Mouse (Mus musculus) heart, embryonic 10.5 days (tissue): ENCODE measurements at regions not wholly inside any gene's neighbourhood (a gene's known extent, or its start where the extent isn't known, plus 50 kb on each side); places are given as distances from the start of the nearest gene placed in this dataset.

ENCODE experiments used
- DNase-seq: peaks from one replicate; pipeline ENCODE4 v3.0.0-alpha.2; 2017; ENCODE audit warnings: low spot score
- H3K27ac ChIP-seq: fragments of 300-500 bp; sonication (generic); 2 replicates; pipeline ENCODE4 v1.5.1; 2016; ENCODE audit warnings: mild to moderate bottlenecking
- H3K27me3 ChIP-seq: fragments of 300-500 bp; sonication (generic); 2 replicates; pipeline ENCODE4 v1.6.1; 2016; ENCODE audit warnings: mild to moderate bottlenecking; ENCODE audit not compliant: poor library complexity, insufficient read depth, severe bottlenecking
- H3K36me3 ChIP-seq: fragments of 300-500 bp; sonication (generic); 2 replicates; pipeline ENCODE4 v1.6.1; 2016; ENCODE audit warnings: mild to moderate bottlenecking, moderate library complexity
- H3K4me1 ChIP-seq: fragments of 300-500 bp; sonication (generic); 2 replicates; pipeline ENCODE4 v1.6.1; 2016; ENCODE audit warnings: mild to moderate bottlenecking
- H3K4me3 ChIP-seq: fragments of 300-500 bp; sonication (generic); 2 replicates; pipeline ENCODE4 v1.5.1; 2016; ENCODE audit warnings: mild to moderate bottlenecking, moderate library complexity
- H3K9me3 ChIP-seq: fragments of 300-500 bp; sonication (generic); 2 replicates; pipeline ENCODE4 v1.6.1; 2016; ENCODE audit warnings: mild to moderate bottlenecking, moderate library complexity
- WGBS: fragments of 180-500 bp; shearing (Covaris S2); methylation state at CpG from one replicate; pipeline ENCODE4 v1.1.7; 2016; 5-methylcytosine and 5-hydroxymethylcytosine counted together

DNA sequence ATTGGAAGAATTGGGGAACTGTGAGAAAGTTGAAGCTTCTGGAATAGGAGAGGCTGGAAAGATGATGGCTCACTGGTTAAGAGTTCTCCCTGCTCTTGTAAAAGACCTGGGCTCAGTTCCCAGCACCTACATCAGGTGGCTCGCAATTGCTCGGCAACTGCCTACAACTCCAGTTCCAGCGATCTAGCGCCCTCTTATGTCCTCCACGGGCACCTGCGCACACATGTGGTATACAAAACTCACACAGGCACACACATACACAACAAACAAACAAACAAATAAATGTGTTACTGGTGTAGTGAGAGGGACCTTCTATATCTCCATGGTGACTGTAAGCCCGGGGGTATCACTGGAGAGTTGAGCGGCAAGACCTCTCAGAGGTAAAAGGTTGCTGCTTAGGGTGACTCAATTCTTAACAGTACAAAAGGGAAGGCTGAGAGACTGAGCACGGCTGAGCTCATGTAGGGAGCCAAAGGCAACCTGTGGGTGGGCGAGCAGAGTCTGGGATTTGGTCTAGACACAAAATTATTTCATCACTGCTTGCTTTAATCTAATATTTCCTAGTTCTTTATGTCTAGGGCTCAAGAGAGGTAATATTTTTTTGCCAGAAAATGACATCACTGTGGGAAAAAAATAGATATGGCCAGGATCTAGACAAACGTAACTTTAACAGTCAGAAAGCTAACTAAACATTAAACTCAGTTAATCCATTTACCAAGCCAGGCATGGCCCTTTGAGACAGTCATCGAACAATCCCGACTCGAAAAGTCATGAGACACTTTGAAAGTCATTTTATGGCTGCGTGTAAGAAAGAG is 104.2 kb upstream of the Syt6 start:
- Histone ChIP-seq H3K9me3 (no peaks in the 10 kb centered on the region), H3K36me3 (no peaks in the 10 kb centered on the region), H3K4me3 (no peak overlapping the region), H3K27ac (no peak overlapping the region), H3K27me3 (no peaks in the 10 kb centered on the region), H3K4me1 (no peaks in the 10 kb centered on the region; the same call in 1 of the 2 replicates)
- 89% methylated on average over 15 of the region's 15 CpGs for WGBS
- no peak for DNase-seq

DNA sequence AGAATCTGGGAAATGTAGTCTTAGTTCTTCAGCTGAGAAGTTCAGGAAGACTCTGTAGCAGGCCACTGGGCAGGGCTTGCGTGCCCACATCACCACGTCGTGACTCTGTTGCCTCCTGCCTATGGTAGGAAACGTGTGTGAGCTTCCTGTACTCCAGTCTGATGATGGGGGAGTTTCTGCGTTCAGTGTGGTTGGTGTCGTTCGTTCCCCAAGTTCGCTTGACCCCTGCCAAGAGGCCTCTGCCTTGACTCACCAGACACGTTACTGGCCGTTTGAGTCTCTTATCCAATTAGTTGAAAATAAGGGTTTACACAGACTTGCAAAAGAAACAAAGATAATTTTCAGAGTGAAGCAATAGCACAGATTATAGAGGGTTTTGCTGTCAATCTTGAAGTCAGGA is 102.4 kb upstream of the Syt6 start:
- Histone ChIP-seq H3K27me3 (no peaks in the 10 kb centered on the region), H3K4me3 (no peak overlapping the region), H3K9me3 (no peaks in the 10 kb centered on the region), H3K27ac (no peak overlapping the region), H3K4me1 (no peaks in the 10 kb centered on the region; the same call in 1 of the 2 replicates), H3K36me3 (no peaks in the 10 kb centered on the region)
- DNase-seq, result no peak
- WGBS, result 62% methylated on average over 10 of the region's 10 CpGs

DNA sequence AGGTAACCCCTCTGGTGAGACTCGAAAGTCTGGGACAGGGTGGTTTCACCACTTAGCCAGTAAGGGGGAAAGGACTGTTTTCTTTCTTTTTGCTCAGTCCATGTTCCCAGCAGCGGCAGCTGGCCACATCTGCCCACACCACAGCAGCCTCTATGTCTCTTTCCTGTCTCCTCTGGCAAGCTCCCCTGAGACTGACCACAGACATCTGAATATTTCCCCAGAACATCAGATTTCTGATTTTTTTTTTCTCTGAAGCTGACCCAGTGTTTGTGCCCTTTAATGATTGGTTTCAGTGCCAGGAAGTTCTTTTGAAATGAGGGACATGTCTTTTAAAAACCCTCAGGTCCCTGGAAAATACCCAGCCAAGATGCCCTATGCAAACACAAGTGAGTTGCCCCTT is 101.7 kb upstream of the Syt6 start:
- H3K4me3 ChIP-seq, result no peak overlapping the region
- H3K27me3 ChIP-seq, result no peaks in the 10 kb centered on the region
- H3K27ac ChIP-seq, result no peak overlapping the region
- H3K4me1 ChIP-seq, result no peaks in the 10 kb centered on the region; the same call in 1 of the 2 replicates
- no peaks in the 10 kb centered on the region for H3K9me3 ChIP-seq
- DNase-seq, result no peak
- 55% methylated on average over 2 of the region's 2 CpGs for WGBS
- H3K36me3 ChIP-seq, result no peaks in the 10 kb centered on the region

DNA sequence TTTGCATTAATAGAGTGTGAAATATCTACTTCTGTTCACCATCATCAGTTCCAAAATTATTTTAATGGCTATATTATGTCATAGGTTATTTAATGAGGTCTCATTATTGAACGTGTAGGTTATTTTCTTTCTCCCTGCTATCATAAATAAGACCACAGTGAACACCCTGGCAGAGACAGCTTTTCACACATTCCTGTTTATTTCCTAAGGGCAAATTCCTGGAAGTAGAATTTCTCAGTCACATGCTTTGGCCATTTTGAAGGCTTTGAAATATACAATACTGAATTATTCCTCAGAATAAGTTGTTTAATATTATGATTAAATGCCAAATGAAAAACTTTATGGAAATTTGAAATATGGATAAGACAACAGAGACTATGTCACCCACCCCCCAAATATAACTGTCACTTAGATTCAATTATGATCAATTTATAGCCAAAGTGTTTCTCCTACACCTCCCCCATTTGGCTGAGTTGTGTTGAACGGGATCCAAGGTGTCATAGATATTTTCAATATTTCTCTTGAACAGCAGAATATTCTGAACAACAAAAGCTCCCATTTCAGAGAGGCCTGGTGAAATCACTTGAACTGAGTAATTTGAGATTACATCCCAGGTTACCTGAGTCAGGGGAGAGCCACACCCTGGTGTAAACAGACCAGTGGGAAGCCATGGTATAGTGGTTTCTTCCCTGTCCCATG is 95.0 kb upstream of the Syt6 start:
- 85% methylated on average over 2 of the region's 2 CpGs for WGBS

DNA sequence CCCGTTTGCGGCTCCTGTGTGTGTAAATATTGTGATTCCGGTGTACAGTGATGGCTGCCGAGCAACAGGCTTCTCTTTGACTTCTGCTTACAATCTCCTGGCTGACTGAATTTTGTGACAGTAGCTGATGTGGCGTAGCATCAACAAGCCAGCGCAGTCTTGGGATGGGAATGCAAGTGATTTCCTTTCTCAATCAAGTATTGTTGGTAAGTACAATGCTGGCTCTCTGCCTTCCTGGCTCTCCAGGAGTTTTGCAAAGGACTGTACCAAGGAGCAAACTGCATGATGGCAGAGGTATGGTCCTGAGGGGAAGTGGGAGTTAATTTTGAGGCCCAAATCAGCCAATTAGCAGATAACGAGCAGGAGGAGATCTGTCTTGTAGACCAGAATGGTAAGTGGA is 94.4 kb upstream of the Syt6 start:
- H3K27ac ChIP-seq, result no peak overlapping the region
- no peaks in the 10 kb centered on the region for H3K27me3 ChIP-seq
- no peak for DNase-seq
- H3K4me3 ChIP-seq, result no peak overlapping the region
- WGBS, result 77% methylated on average over 7 of the region's 7 CpGs
- H3K9me3 ChIP-seq, result no peaks in the 10 kb centered on the region
- no peaks in the 10 kb centered on the region for H3K36me3 ChIP-seq
- H3K4me1 ChIP-seq, result no peaks in the 10 kb centered on the region

More for the DNA sequence above, 95.0 kb upstream of the Syt6 start:
- no peaks in the 10 kb centered on the region for H3K27me3 ChIP-seq
- H3K27ac ChIP-seq, result no peak overlapping the region
- no peaks in the 10 kb centered on the region for H3K9me3 ChIP-seq
- H3K4me1 ChIP-seq, result no peaks in the 10 kb centered on the region
- no peak overlapping the region for H3K4me3 ChIP-seq
- no peak for DNase-seq
- H3K36me3 ChIP-seq, result no peaks in the 10 kb centered on the region

DNA sequence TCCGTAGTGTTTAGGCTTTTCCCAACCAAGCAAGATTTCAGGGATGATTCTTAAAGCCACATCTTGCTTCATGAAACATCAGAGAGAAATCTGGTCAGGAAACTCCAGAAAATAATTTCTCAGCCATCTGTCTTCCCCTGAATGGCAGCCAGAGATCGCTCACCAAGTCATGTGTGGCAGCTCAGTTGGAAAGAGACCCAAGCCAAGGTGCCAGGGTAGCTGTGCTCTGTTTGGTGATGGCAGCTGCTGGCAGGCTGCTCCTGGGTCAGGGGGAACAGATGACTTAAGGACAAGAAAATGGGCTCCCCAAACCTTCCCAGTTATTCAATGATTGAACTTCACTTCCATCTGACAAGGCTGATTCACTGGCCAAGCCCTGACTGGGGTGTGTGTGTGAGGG is 91.7 kb upstream of the Syt6 start:
- H3K36me3 ChIP-seq, result no peaks in the 10 kb centered on the region
- no peaks in the 10 kb centered on the region for H3K27me3 ChIP-seq
- no peaks in the 10 kb centered on the region for H3K4me1 ChIP-seq
- H3K27ac ChIP-seq, result no peak overlapping the region
- 91% methylated on average over 2 of the region's 2 CpGs for WGBS
- no peak overlapping the region for H3K4me3 ChIP-seq
- H3K9me3 ChIP-seq, result no peaks in the 10 kb centered on the region
- no peak for DNase-seq

DNA sequence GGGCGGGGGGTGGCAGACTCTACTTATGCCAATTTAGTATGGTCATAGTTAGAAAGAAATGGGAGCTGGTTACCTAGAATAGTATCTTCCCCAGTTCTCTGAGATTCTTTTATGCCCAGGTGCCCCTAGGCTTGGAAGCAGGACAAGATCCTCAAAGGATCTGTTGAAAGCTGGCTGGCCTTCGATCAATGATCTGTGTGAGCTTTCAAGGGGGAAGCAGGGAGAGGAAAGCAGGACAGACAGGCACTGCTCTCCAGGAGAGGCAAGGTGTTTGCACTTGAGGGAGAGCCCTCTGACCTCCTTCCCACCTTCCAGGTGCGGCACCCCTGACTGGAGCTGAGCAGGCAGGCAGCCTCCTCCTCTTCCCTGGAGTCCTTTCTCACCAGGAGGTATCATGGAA is 91.3 kb upstream of the Syt6 start:
- 70% methylated on average over 3 of the region's 3 CpGs for WGBS

DNA sequence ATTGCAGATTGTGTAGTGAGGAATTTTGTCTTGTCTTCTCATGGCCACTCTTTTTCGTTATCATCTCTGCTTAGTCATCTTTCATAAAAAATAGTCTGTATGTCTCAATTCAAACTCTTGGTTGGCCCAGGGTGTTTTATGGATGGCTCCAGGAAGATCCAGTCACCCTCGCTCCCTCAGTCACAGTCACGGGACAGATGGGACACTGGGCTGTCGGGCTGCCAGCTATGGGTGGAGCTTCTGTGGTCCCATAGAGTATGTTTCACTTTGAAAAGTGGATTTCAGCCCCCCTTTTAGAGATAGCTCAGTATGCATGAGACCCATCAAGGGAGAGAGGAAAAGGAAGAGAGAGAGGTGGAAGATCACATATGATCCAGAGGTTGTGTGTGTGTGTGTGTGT is 85.2 kb upstream of the Syt6 start:
- Histone ChIP-seq H3K27ac (no peak overlapping the region), H3K4me1 (no peaks in the 10 kb centered on the region), H3K36me3 (no peaks in the 10 kb centered on the region), H3K27me3 (no peaks in the 10 kb centered on the region), H3K9me3 (no peaks in the 10 kb centered on the region), H3K4me3 (no peak overlapping the region)
- WGBS, result 76% methylated on average over 4 of the region's 4 CpGs
- no peak for DNase-seq

More for the DNA sequence above, 91.3 kb upstream of the Syt6 start:
- Histone ChIP-seq H3K9me3 (no peaks in the 10 kb centered on the region), H3K4me3 (no peak overlapping the region), H3K27me3 (no peaks in the 10 kb centered on the region), H3K4me1 (no peaks in the 10 kb centered on the region), H3K27ac (no peak overlapping the region), H3K36me3 (no peaks in the 10 kb centered on the region)
- no peak for DNase-seq

DNA sequence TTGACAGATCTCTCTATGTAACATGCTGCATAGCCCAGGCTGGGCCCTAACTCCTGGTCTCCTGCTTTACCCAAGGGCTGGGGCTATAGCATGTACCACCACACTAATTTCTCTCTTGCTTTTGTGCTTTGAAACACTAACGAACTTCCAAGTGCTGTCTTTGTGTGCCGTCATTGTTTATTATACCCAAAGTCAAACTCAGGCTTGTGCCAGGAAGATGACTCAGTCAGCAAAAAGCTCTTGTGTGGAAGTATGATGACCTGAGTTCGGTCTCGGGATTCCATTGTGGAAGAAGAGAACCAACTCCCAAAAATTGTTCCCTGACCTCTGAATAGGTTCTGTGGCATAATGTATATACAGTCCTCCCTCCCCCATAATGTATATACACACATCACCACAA is 84.1 kb upstream of the Syt6 start:
- Histone ChIP-seq H3K4me3 (no peak overlapping the region), H3K4me1 (no peaks in the 10 kb centered on the region), H3K36me3 (no peaks in the 10 kb centered on the region), H3K9me3 (no peaks in the 10 kb centered on the region), H3K27ac (no peak overlapping the region), H3K27me3 (no peaks in the 10 kb centered on the region)
- WGBS, result 79% methylated on average over 4 of the region's 4 CpGs
- no peak for DNase-seq

DNA sequence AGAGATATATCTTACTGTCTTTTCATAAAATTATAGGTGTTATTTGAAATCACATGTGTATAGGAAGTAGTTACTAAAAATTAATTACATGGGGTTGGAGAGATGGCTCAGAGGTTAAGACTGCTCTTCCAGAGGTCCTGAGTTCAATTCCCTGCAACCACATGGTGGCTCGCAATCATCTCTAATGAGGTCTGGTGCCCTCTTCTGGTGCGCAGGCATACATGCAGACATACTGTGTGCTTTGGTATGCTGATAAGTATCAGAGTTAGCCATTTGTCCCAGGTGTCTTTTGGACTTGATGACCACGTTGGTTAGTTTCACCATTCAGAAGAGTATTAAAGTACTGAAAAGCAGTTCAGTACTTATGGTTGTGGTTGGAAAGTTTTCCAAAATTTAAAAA is 82.8 kb upstream of the Syt6 start:
- Histone ChIP-seq H3K4me3 (no peak overlapping the region), H3K27ac (no peak overlapping the region), H3K9me3 (no peaks in the 10 kb centered on the region), H3K4me1 (no peaks in the 10 kb centered on the region), H3K36me3 (no peaks in the 10 kb centered on the region), H3K27me3 (no peaks in the 10 kb centered on the region)
- no peak for DNase-seq
- WGBS, result 77% methylated on average over 3 of the region's 3 CpGs

DNA sequence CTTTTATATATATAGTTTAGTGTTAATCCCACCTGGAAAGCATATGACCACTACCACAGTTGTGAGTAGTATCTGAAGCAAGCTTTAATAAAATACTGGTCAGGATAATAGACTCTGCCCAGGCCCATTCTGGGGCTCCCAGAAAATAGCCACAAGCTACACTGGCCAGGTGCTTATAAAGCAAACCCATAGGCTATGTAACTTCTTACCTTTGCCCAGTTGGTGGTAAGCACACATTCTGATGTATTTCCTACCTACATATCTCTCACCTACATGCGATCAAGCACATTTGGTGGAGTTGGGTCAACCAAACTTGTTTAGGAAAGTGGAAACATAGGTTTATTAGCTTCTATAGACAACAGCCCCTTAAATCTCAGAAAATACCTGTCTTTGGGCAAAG is 81.4 kb upstream of the Syt6 start:
- Histone ChIP-seq H3K4me1 (no peaks in the 10 kb centered on the region), H3K9me3 (no peaks in the 10 kb centered on the region), H3K27me3 (no peaks in the 10 kb centered on the region), H3K27ac (no peak overlapping the region), H3K36me3 (no peaks in the 10 kb centered on the region), H3K4me3 (no peak overlapping the region)
- DNase-seq, result no peak
- WGBS, result 87% methylated on average over 1 of the region's 1 CpGs

DNA sequence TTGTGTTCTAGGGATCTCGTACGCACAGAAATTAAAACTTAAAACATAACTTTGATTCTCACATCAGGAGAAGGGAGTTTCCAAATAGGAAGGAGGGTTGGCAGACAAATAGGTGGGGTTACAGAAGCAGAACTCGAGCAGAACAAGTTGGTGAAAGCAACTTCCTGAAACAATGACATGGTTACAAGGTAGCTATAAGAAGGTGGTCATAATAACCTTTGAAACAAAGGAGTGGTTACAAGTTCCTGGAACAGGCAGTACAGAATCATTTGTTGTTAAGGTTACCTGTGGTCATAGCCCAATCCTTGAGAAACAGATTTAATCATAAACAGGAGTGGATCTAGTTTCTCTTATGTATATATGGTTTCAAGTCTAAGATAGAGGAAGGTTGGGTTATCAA is 81.0 kb upstream of the Syt6 start:
- WGBS, result 72% methylated on average over 3 of the region's 3 CpGs
- no peak overlapping the region for H3K27ac ChIP-seq
- no peak for DNase-seq
- H3K4me1 ChIP-seq, result no peaks in the 10 kb centered on the region
- H3K9me3 ChIP-seq, result no peaks in the 10 kb centered on the region
- no peak overlapping the region for H3K4me3 ChIP-seq
- H3K27me3 ChIP-seq, result no peaks in the 10 kb centered on the region
- H3K36me3 ChIP-seq, result no peaks in the 10 kb centered on the region

DNA sequence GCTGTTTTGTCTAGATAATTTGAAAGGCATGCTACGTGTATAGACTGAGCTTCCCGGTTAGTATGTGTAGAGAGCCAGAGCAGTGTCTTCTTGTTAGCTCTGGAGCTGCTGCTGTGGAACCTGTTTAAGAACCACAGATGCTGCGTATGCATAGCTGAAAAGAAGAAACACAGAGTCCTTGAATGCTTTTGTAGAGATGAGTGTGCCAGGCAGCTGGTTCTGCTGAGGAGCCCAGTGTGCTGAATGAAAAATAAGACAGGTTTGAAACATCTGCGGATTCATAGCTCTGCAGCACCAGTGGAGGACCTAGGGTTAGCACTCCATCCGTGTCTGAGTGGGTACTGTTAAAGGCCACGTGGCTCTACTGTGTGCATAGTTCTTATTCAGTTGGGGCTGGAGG is 78.9 kb upstream of the Syt6 start:
- Histone ChIP-seq H3K4me3 (no peak overlapping the region), H3K27me3 (no peaks in the 10 kb centered on the region), H3K4me1 (no peaks in the 10 kb centered on the region), H3K27ac (no peak overlapping the region), H3K9me3 (no peaks in the 10 kb centered on the region), H3K36me3 (no peaks in the 10 kb centered on the region)
- WGBS, result 80% methylated on average over 6 of the region's 6 CpGs
- DNase-seq, result no peak
